Mouse (Mus musculus): ENCODE measurements around the gene Map1b.

Map1b gene

GRCm38 (mm10) chr13:99516448-99516881 lies at the start of gene Map1b:
Gene Map1b (minus strand): TSS chr13:99516540.
- DNase-seq (ENCODE audit: low spot score): no peak

GRCm38 (mm10) chr13:99564346-99564745 lies 48.0 kb upstream of the Map1b start:
- DNase-seq (ENCODE audit: low spot score): peak; percentile 63

DNA sequence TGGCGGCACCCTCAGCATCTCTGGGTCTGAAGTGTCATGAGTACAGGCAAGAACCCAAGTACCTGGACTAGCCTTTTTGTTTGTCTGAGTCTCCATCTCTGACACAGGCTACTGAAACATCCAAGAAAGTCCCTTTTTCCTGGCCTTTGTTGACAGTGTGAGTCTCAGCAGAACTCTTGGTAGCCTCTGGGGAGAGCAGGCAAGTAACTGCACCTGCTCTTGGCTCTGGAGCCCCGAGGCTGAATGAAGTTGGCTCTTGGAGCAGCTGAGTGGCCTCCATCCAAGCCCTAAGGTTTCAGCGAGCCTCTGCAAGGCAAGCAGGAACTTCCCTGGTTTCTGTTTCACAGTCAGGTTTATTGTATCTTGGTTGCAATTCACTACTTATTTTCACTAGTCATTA lies 46.7 kb upstream of the Map1b start:
- DNase-seq (ENCODE audit: low spot score): no peak

DNA sequence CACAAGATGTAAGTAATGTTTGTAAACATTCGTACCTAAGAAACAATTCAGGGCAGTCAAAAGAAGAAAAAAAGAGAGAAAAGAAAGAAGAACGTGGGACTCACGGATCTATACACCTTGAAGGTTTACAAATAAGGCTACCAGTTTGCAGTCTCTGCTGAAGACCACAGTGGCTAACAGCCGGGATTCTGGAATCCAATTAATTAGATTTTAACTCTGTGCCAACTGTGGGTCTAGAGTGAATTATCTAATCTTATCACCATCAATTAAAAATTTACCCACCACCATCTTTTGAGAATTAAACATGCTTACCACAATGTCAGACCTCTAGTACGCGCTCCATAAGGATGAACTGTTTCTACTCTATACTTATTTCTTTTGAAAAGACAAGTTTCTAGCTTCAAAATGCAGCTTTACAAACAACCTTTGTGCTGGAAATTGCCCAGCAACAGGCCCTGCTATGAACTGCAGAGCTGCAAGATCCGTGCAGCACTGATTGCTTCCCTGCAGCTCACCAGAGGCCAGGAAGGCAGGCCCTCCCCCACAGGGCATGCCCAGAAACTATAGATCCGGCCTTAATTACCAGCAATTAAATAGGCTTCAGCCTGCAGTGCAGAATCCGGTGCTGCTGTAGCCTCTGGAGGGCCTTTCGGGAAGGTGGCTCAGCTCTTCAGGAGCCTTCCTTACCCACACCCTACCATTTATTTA lies 45.7 kb upstream of the Map1b start:
- DNase-seq (ENCODE audit: low spot score): no peak

DNA sequence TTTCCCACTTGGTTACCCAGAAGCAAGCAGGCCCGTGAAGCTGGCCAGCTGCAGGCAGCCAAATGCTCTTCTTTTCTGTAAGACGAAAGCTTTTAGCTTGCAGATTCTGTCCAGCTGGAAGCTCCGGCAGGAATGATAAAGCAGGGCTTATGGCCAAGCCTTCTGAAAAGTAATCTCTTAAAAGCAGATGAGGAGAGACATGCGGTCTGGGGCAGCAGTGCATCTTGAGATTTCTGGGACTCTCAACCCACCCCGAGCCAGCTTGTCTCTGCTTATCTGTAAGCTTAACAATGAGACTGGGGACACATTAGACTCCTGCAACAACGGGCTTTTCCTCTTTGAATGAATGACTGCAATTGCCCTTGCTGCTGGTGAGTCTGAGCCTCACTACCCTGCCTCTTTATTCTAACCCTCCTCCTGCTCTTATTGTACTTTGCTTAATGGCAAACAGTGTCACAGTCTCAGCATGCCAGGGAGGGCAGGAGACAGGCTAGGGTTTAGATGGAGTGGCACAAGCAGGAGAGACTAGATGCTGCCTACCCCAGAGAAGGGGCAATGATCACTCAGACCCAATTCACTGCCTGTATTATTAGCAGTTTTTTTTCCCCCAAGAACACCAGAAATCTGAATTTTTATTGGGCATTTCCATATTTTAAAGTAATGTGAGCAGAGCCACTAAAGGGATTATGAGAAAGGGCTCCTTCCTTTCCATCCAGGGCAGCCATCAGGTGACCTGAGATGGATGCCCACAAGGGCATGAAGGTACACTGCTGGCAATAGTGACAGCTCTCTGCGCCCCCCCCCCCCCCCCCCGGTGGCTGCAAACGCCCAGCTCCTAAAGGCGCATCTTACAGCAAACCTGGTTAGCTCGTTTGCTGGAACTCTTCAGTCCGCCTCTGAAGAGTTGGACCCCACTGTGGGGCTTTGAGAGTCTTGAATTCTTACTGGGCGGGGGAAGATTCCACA lies 44.6 kb upstream of the Map1b start:
- DNase-seq (ENCODE audit: low spot score): no peak

GRCm38 (mm10) chr13:99558216-99558906 lies 42.0 kb upstream of the Map1b start:
- DNase-seq (ENCODE audit: low spot score): no peak

DNA sequence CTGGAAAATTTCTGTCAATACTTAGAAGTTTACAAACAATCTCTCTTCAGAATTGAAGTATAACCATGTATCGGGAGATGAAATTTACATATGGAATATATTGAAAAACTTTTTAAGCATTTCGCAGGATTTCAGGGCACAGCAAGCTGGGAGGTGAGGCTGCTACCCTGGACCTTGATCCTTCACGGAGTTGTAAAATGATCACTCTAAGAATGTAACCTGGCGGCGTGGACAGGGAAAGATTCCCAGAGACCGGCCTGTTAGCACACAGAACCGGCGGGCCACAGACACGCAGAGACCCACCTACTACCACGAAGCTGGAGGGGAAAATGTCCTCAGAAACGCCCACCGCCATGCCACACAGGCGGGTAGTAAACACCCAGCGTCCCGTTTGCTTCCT lies 41.5 kb upstream of the Map1b start:
- no peak for DNase-seq (ENCODE audit: low spot score)

- no peak for DNase-seq (ENCODE audit: low spot score)
Measured at GRCm38 (mm10) chr13:99557331-99557730, 41.0 kb upstream of the Map1b start.

DNA sequence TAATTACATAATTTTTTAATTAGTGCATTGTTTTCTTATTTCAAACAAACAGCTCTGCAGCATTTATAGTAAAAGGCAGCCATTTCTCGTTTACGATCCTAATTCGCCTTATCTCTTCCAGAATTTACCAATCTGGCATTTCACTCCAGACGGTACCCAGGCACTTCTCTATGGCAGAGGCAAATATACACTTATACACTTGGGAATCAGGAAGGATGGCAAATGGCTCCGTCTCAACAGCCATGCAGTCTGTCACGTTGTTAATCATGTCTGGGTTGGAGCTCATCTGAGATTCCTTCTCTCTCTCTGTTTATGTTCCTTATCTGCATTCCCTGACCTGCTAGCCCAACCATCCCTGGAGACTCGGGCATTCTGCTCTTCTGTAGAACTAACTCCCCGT lies 38.6 kb upstream of the Map1b start:
- DNase-seq (ENCODE audit: low spot score): no peak

GRCm38 (mm10) chr13:99554466-99554865 lies 38.1 kb upstream of the Map1b start:
- no peak for DNase-seq (ENCODE audit: low spot score)

DNA sequence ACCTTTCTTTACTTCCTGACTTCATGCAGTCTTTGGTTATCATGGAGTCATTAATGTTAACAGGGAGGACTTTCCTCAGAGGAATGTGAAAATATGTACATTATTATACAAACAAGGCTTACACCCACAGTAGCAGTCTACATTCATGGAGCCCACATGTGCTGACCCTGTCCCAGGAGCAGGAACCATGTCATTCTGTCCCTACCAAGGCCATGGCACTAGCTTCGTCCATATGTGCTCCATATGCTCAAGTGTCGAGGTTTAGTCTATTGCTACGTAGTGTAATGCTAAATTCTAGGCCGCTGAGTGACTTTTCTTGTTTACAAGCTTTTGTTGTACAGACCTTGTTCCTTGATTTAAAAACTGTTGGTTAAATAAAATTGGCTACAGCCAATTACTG lies 36.0 kb upstream of the Map1b start:
- DNase-seq (ENCODE audit: low spot score): no peak

DNA sequence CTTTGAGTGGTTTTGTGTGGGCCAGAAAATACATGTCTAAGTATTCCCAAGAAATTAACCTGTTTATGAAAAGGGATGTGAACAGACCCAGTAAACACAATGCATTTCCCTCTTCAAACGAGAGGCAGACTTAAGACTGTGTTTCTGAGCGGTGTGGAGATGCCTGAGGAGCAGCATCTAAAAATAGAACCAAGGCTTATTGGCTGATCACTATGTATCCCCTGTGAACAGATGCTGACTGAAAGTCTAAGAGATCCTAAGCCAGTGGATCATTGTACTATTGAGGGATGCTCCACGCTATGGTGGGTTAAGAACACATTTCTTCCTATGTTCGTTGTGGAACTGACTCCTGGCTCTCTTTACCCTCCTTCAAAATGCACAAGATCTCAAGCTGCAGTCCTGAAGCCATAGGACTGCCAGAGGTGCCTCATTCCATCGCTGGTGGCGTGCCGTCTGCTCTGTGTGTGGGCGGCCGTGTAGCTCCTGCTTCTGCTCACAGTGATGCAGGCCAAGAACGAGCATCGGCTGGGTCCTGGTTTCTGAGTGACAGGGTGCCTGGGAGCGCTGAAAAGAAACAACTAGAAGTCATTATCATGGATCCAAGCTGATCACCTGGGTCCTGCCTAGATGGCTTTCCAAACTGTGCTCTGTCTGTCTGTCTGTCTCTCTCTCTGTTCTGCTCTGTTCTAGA lies 34.5 kb upstream of the Map1b start:
- DNase-seq (ENCODE audit: low spot score): no peak

- no peak for DNase-seq (ENCODE audit: low spot score)
Measured at GRCm38 (mm10) chr13:99550060-99550459, 33.7 kb upstream of the Map1b start.

GRCm38 (mm10) chr13:99549584-99549983 lies 33.2 kb upstream of the Map1b start:
- no peak for DNase-seq (ENCODE audit: low spot score)

- no peak for DNase-seq (ENCODE audit: low spot score)
Measured at GRCm38 (mm10) chr13:99546832-99547231, 30.5 kb upstream of the Map1b start.

DNA sequence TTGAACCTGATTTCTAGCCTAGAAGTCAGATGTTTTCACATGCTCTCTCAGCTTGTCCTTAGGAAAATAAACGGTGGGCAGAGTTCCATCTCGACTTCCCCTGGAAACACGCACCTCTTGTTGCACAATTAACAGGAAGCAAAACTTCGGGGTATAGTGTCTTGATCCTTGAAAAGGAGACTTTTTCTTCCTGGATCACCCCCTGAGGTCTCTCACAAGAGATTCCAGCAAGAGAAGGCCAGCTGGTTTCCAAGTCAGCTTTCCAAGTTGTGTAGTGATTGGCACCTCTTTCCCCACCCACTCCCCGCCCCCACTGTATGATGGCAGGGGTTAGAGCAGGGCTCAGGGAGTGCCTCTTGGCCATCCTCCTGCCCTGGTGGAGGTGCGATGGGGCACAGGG lies 28.9 kb upstream of the Map1b start:
- no peak for DNase-seq (ENCODE audit: low spot score)

DNA sequence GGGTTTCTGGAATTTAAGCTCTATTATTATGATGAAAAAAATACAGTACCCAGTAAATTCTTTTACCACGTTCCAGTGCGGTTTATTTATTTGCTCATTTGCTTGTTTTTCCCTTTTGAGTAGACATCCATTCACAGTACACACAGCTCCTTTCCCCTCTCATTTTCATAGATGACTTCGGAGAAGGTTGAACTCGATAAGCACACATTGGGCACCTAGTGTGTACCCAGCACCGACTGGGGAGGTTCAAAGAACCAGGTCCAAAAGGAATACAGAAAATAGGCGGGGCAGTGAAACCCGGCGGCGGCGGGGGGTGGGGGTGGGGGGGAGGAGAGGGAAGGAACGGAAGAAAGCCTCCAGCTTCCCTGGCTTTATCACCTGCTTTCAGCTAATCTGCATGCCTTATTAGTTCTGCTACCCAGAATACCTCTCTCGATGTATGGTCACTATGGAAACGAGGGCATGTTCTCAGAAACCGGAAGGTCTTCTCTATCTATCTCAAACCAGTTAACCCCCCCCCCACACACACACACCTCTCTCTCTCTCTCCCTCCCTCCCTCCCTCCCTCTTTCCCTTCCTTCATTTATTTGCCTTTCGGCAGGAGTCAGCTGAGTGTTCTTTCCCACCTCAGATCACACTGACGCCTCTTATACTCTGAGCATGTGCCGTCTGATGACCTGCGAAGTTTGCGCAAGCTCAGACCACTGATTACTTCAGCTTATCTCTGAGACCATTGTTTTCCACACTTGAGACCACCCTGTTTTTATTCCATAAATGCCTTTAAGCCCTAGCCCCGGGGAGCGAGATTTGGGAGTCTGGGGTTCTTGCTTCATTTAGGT lies 25.3 kb upstream of the Map1b start:
- DNase-seq (ENCODE audit: low spot score): no peak

- DNase-seq (ENCODE audit: low spot score): no peak
Measured at GRCm38 (mm10) chr13:99539288-99539687, 22.9 kb upstream of the Map1b start.

GRCm38 (mm10) chr13:99538851-99539250 lies 22.5 kb upstream of the Map1b start:
- no peak for DNase-seq (ENCODE audit: low spot score)

DNA sequence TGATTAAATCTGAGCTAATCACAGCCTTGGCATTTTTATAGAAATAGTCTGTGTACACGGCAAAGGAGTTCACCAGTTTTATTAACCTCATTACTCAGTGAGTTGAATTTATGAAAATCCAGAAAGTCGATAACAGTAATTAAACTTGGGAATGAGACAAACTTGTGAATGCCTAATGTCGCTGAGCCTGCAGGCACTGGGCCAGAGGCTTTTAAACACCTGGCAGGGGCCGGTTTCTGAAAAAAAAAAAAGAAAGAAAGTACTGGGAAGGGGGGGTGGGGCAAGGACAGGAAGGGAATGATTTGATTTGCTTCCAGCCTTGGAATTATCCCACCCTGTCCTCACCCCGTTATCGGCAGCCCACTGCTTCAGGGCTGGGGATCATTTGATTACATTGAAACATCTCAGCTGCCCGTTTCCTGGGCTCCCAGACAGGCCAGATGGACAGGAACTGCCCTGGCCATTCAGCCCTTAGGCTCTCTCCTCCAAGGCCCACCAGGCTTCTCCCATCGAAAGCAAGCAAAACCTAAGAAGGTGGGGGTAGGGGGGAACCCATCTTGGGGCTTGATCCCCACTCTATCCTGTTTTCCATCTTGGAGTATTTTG lies 21.7 kb upstream of the Map1b start:
- no peak for DNase-seq (ENCODE audit: low spot score)

DNA sequence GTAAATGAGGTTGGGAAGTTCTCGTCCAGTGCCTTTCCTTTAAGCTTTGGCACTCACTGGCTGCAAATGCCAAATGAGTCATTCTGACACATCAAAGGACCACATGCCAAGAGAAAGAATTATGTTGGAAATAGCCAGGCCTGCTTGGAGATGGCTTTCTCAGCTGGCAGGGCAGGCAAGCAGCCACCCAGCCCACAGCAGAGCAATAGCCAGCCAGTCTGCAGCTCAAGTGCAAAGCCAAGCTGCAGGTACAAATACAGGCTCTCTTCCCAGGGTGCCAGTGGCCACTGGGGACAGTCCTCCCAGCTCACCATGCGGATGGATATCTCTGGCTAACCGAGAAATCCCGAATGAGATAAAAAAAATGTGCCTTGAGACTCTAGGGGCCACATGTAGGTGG lies 12.1 kb upstream of the Map1b start:
- DNase-seq (ENCODE audit: low spot score): peak; percentile 49

All from adipocyte (in vitro differentiated cells).